Mouse (Mus musculus): ENCODE measurements around the gene Zfp866. TPM values are rescaled to one million over a fixed set of nuclear protein-coding genes. Genes with fewer than 3 reads are reported as not detected.

Gene Zfp866
- total and polyA plus RNA-seq, 3 experiments = 14.3 to 16.0 (median 14.4) TPM

DNA sequence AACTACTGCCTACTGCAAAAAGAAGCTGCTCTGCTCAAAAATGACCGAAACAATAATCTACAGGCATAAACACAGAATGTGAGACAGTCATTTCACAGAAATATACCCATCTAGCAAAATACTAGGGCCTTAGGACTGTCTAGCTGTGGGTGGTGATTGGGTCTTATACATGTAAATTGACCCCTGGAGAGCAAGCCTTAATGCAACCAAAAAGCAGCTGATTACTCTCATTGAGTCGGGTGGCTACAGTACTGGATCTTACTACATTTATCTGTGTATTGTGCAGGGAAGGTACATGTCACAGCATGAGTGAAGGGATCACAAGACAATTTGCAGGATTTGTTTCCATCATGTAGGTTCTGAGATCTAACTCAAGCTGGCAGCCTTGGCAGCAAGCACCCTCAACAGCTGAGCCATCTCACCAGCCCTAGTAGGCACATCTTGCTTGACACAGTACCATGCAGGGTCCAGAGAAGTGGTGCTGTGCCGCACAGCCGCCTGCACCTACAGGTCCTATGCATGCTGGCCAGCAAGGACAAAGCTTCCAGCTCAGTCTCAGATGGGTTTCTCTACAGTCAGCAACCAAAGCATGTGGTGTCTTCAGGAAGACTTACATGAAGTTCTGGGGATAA, 29.0 kb downstream of the Zfp866 start:
- Histone ChIP-seq H3K9me3 (replicated peaks; ENCODE audit: low read length) (peaks cover 12% of the 10 kb centered on the region), H3K9ac (ENCODE audit: insufficient read depth, low read depth) (no peak overlapping the region), H3K27me3 (replicated peaks) (no peaks in the 10 kb centered on the region), H3K27ac (ENCODE audit: insufficient read depth, low read depth) (no peak overlapping the region), H3K4me3 (replicated peaks in 1 of 3; ENCODE audit: low read depth in 2 of 3, low read length in 2 of 3, poor library complexity in 1 of 3) (no peak overlapping the region), H3K79me2 (replicated peaks; ENCODE audit: control insufficient read depth, extremely low read depth, insufficient read depth, poor library complexity, severe bottlenecking) (no peaks in the 10 kb centered on the region), H3K4me1 (ENCODE audit: control insufficient read depth in 1 of 2, insufficient read depth in 2 of 2) (peaks cover 7 to 17% of the 10 kb centered on the region in 2 experiments; a peak in 3 of 4 replicates), H3K4me2 (ENCODE audit: insufficient read depth, low read depth, poor library complexity, severe bottlenecking) (no peak overlapping the region), H3K36me3 (replicated peaks in 1 of 2; ENCODE audit: control insufficient read depth in 1 of 2, insufficient read depth in 1 of 2, low read length in 1 of 2) (peaks cover 53 to 81% of the 10 kb centered on the region in 2 experiments)
- TF ChIP-seq RAD21 (IDR thresholded peaks at IDR 0.05; ENCODE audit: low read depth, low read length) = no peak
- no peak for TF ChIP-seq EP300 (IDR thresholded peaks at IDR 0.05; ENCODE audit: low read length)
- TF ChIP-seq POLR2A (IDR thresholded peaks at IDR 0.05; ENCODE audit: low read depth, low read length) = no peak
- TF ChIP-seq MAZ (IDR thresholded peaks at IDR 0.05; ENCODE audit: low read depth, low read length) = no peak
- no peak for TF ChIP-seq UBTF (IDR thresholded peaks at IDR 0.05; ENCODE audit: low read depth, low read length)
- no peak for TF ChIP-seq ZC3H11A (IDR thresholded peaks at IDR 0.05; ENCODE audit: low read depth, low read length)
- TF ChIP-seq JUND (conservative IDR thresholded peaks at IDR 0.05; ENCODE audit: low read depth, low read length) = no peak
- no peak for TF ChIP-seq E2F4 (IDR thresholded peaks at IDR 0.05; ENCODE audit: insufficient replicate concordance, low read depth, low read length)
- TF ChIP-seq MAX (IDR thresholded peaks at IDR 0.05; ENCODE audit: low read length) = no peak
- no peak for TF ChIP-seq NRF1 (IDR thresholded peaks at IDR 0.05; ENCODE audit: low read depth, low read length)
- TF ChIP-seq MYC (IDR thresholded peaks at IDR 0.05; ENCODE audit: low read depth, low read length) = no peak
- no peak for DNase-seq (ENCODE audit: extremely low read depth)
- in situ Hi-C loops (cut with MboI; ENCODE audit: low pct_ligation_motif_present, low pct_unique_long_range_greater_than_20kb, low sequenced_read_pairs) = no loop called here
- dilution Hi-C loops (cut with MboI; ENCODE audit: extremely low pct_ligation_motif_present, extremely low pct_unique_long_range_greater_than_20kb, low sequenced_read_pairs) = no loop called here

DNA sequence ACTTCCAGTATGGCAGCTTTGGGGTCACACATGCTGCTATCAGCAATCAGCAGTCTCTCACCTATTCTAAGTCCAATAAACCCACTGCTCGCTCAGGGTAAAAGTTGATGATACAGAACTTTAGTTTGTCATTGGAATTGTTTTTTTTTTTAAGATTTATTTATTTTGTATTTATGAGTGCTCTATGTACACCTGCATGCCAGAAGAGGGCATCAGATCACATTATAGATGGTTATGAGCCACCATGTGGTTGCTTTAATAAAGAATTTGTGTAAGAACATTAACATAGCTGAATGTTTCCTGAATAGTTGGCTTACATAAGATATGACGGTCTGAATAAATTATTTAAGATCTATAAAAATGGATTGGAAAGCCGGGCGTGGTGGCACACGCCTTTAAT, 32.7 kb downstream of the Zfp866 start:
- Histone ChIP-seq H3K4me1 (ENCODE audit: control insufficient read depth in 1 of 2, insufficient read depth in 2 of 2) (peaks cover 5 to 7% of the 10 kb centered on the region in 2 experiments; a peak in 3 of 4 replicates), H3K27me3 (replicated peaks) (no peaks in the 10 kb centered on the region), H3K9ac (ENCODE audit: insufficient read depth, low read depth) (no peak overlapping the region), H3K27ac (ENCODE audit: insufficient read depth, low read depth) (no peak overlapping the region), H3K9me3 (replicated peaks; ENCODE audit: low read length) (no peaks in the 10 kb centered on the region), H3K4me2 (ENCODE audit: insufficient read depth, low read depth, poor library complexity, severe bottlenecking) (no peak overlapping the region), H3K36me3 (replicated peaks in 1 of 2; ENCODE audit: control insufficient read depth in 1 of 2, insufficient read depth in 1 of 2, low read length in 1 of 2) (peaks cover 28 to 62% of the 10 kb centered on the region in 2 experiments), H3K4me3 (replicated peaks in 1 of 3; ENCODE audit: low read depth in 2 of 3, low read length in 2 of 3, poor library complexity in 1 of 3) (no peak overlapping the region), H3K79me2 (replicated peaks; ENCODE audit: control insufficient read depth, extremely low read depth, insufficient read depth, poor library complexity, severe bottlenecking) (no peaks in the 10 kb centered on the region)
- peak in 1 of 2 experiments; percentile 44; a peak in 2 of 4 replicates for TF ChIP-seq CTCF (conservative IDR thresholded peaks at IDR 0.05 in 1 of 2, IDR thresholded peaks at IDR 0.05 in 1 of 2; ENCODE audit: low read depth in 2 of 2, low read length in 2 of 2)
- no peak for TF ChIP-seq ELF1 (IDR thresholded peaks at IDR 0.05; ENCODE audit: low read depth, low read length)
- no peak for DNase-seq (ENCODE audit: extremely low read depth)
- dilution Hi-C loops (cut with MboI; ENCODE audit: extremely low pct_ligation_motif_present, extremely low pct_unique_long_range_greater_than_20kb, low sequenced_read_pairs) = no loop called here
- in situ Hi-C loops (cut with MboI; ENCODE audit: low pct_ligation_motif_present, low pct_unique_long_range_greater_than_20kb, low sequenced_read_pairs) = no loop called here

GRCm38 (mm10) chr8:69752437-69752836, 38.5 kb downstream of the Zfp866 start:
- H3K4me3 ChIP-seq (replicated peaks in 1 of 3; ENCODE audit: low read depth in 2 of 3, low read length in 2 of 3, poor library complexity in 1 of 3) = no peak overlapping the region
- no peaks in the 10 kb centered on the region for H3K27me3 ChIP-seq (replicated peaks)
- dilution Hi-C loops (cut with MboI; ENCODE audit: extremely low pct_ligation_motif_present, extremely low pct_unique_long_range_greater_than_20kb, low sequenced_read_pairs) (no loop called here), in situ Hi-C loops (cut with MboI; ENCODE audit: low pct_ligation_motif_present, low pct_unique_long_range_greater_than_20kb, low sequenced_read_pairs) (no loop called here)
- no peak overlapping the region for H3K9ac ChIP-seq (ENCODE audit: insufficient read depth, low read depth)
- peaks cover 0 to 17% of the 10 kb centered on the region in 2 experiments; a peak in 2 of 4 replicates for H3K4me1 ChIP-seq (ENCODE audit: control insufficient read depth in 1 of 2, insufficient read depth in 2 of 2)
- H3K9me3 ChIP-seq (replicated peaks; ENCODE audit: low read length) = no peaks in the 10 kb centered on the region
- H3K4me2 ChIP-seq (ENCODE audit: insufficient read depth, low read depth, poor library complexity, severe bottlenecking) = no peak overlapping the region
- no peaks in the 10 kb centered on the region; the same call in 1 of the 2 replicates for H3K79me2 ChIP-seq (replicated peaks; ENCODE audit: control insufficient read depth, extremely low read depth, insufficient read depth, poor library complexity, severe bottlenecking)
- no peak for DNase-seq (ENCODE audit: extremely low read depth)
- H3K27ac ChIP-seq (ENCODE audit: insufficient read depth, low read depth) = no peak overlapping the region
- H3K36me3 ChIP-seq (replicated peaks in 1 of 2; ENCODE audit: control insufficient read depth in 1 of 2, insufficient read depth in 1 of 2, low read length in 1 of 2) = peaks cover 8 to 25% of the 10 kb centered on the region in 2 experiments
- TF ChIP-seq ZMIZ1 (IDR thresholded peaks at IDR 0.05; ENCODE audit: low read depth, low read length) = no peak
- TF ChIP-seq BHLHE40 (IDR thresholded peaks at IDR 0.05; ENCODE audit: low read depth, low read length) = no peak
- no peak for TF ChIP-seq USF1 (IDR thresholded peaks at IDR 0.05; ENCODE audit: low read depth, low read length)
- TF ChIP-seq TBP (conservative IDR thresholded peaks at IDR 0.05; ENCODE audit: low read depth, low read length) = no peak
- TF ChIP-seq ZKSCAN1 (IDR thresholded peaks at IDR 0.05; ENCODE audit: borderline replicate concordance, low read depth, low read length) = no peak
- TF ChIP-seq CHD1 (IDR thresholded peaks at IDR 0.05; ENCODE audit: low read depth, low read length) = no peak
- TF ChIP-seq SMC3 (IDR thresholded peaks at IDR 0.05; ENCODE audit: low read depth, low read length) = no peak
- no peak for TF ChIP-seq TCF12 (IDR thresholded peaks at IDR 0.05; ENCODE audit: low read depth, low read length)
- no peak for TF ChIP-seq JUN (IDR thresholded peaks at IDR 0.05; ENCODE audit: insufficient read depth, low read depth, low read length)
- TF ChIP-seq POLR2AphosphoS2 (IDR thresholded peaks at IDR 0.05; ENCODE audit: low read depth, low read length) = no peak
- no peak for TF ChIP-seq RAD21 (IDR thresholded peaks at IDR 0.05; ENCODE audit: low read depth, low read length)
- no peak for TF ChIP-seq EP300 (IDR thresholded peaks at IDR 0.05; ENCODE audit: low read length)
- TF ChIP-seq PAX5 (IDR thresholded peaks at IDR 0.05; ENCODE audit: low read length) = no peak
- TF ChIP-seq ZNF384 (IDR thresholded peaks at IDR 0.05; ENCODE audit: low read depth, low read length) = no peak
- no peak for TF ChIP-seq HCFC1 (IDR thresholded peaks at IDR 0.05; ENCODE audit: low read depth, low read length)
- TF ChIP-seq CHD2 (IDR thresholded peaks at IDR 0.05; ENCODE audit: low read length) = no peak
- TF ChIP-seq ZC3H11A (IDR thresholded peaks at IDR 0.05; ENCODE audit: low read depth, low read length) = no peak
